8 mouse cellular contexts compared by ENCODE assay signal in genomic region chr9:69291451-69291850, GRCm38 (mm10).
DNase-seq lines count a peak whose midpoint lies in the region; ATAC-seq and TF ChIP-seq lines count a peak whose summit lies in the region.

No protein-coding gene starts in this region.

- peaks cover 26% of the 10 kb centered on the region for H3K4me1 ChIP-seq in kidney, embryonic 15.5 days
- H3K4me1 ChIP-seq in embryonic facial prominence, embryonic 14.5 days (ENCODE audit: control insufficient read depth, insufficient read depth, low read length) = peaks cover 37% of the 10 kb centered on the region
- H3K4me1 ChIP-seq in hindbrain, postnatal 0 days (ENCODE audit: insufficient read depth, low read length) = peaks cover 10% of the 10 kb centered on the region
- H3K4me1 ChIP-seq in midbrain, embryonic 16.5 days (ENCODE audit: control insufficient read depth, insufficient read depth, low read length) = peaks cover 14% of the 10 kb centered on the region; the same call in 1 of the 2 replicates

- peak overlapping the region; percentile 78 for H3K4me3 ChIP-seq in kidney, embryonic 15.5 days (replicated peaks)
- H3K4me3 ChIP-seq in embryonic facial prominence, embryonic 14.5 days (ENCODE audit: low read depth, low read length) = peak overlapping the region; percentile 76
- peak overlapping the region; percentile 81 for H3K4me3 ChIP-seq in hindbrain, postnatal 0 days (ENCODE audit: low read length)
- H3K4me3 ChIP-seq in midbrain, embryonic 16.5 days (ENCODE audit: low read depth, low read length) = peak overlapping the region; percentile 76

- no peak overlapping the region for H3K27ac ChIP-seq in kidney, embryonic 15.5 days
- no peak overlapping the region; the same call in 1 of the 2 replicates for H3K27ac ChIP-seq in embryonic facial prominence, embryonic 14.5 days (replicated peaks; ENCODE audit: low read depth, low read length)
- no peak overlapping the region for H3K27ac ChIP-seq in hindbrain, postnatal 0 days
- peak overlapping the region; percentile 23; the same call in 1 of the 2 replicates for H3K27ac ChIP-seq in midbrain, embryonic 16.5 days (ENCODE audit: low read length)

- ATAC-seq in kidney, embryonic 15.5 days (replicated peaks; ENCODE audit: low FRiP score) = no peak
- ATAC-seq in embryonic facial prominence, embryonic 14.5 days (ENCODE audit: low read depth) = no peak
- no peak for ATAC-seq in hindbrain, postnatal 0 days
- no peak for ATAC-seq in midbrain, embryonic 16.5 days

- H3K4me2 ChIP-seq in kidney, embryonic 15.5 days = peak overlapping the region; percentile 97
- H3K4me2 ChIP-seq in embryonic facial prominence, embryonic 14.5 days (ENCODE audit: low read depth, low read length) = peak overlapping the region; percentile 95
- peak overlapping the region; percentile 96 for H3K4me2 ChIP-seq in hindbrain, postnatal 0 days (ENCODE audit: low read depth, low read length)
- H3K4me2 ChIP-seq in midbrain, embryonic 16.5 days (ENCODE audit: low read length) = peak overlapping the region; percentile 91

- no peak for DNase-seq in kidney, postnatal 10 days
- no peak for DNase-seq in embryonic facial prominence, embryonic 14.5 days (ENCODE audit: low spot score)
- DNase-seq in hindbrain, postnatal 0 days (ENCODE audit: low spot score) = no peak
- no peak for DNase-seq in left cerebral cortex, postnatal 4 days
- no peak for DNase-seq in natural killer cell, adult 2 months (ENCODE audit: low spot score in 2 of 2)
- no peak for DNase-seq in c-Kit-positive CD71-positive TER-119-positive erythroid progenitor cells, embryonic 14.5 days (ENCODE audit: low spot score)

- TF ChIP-seq CTCF in hindbrain, postnatal 0 days (IDR thresholded peaks at IDR 0.05; ENCODE audit: low read depth) = no peak

- H3K36me3 ChIP-seq in kidney, embryonic 15.5 days = no peaks in the 10 kb centered on the region
- no peaks in the 10 kb centered on the region for H3K36me3 ChIP-seq in embryonic facial prominence, embryonic 14.5 days (ENCODE audit: control insufficient read depth, insufficient read depth, low read length)
- no peaks in the 10 kb centered on the region for H3K36me3 ChIP-seq in hindbrain, postnatal 0 days (ENCODE audit: insufficient read depth, low read length)
- H3K36me3 ChIP-seq in midbrain, embryonic 16.5 days (ENCODE audit: control insufficient read depth, insufficient read depth, low read length) = no peaks in the 10 kb centered on the region

- 10% methylated on average over 13 of the region's 13 CpGs for WGBS in kidney, embryonic 15.5 days
- WGBS in embryonic facial prominence, embryonic 14.5 days = 12% methylated on average over 13 of the region's 13 CpGs
- WGBS in hindbrain, postnatal 0 days = 23% methylated on average over 13 of the region's 13 CpGs
- WGBS in midbrain, embryonic 16.5 days = 10% methylated on average over 13 of the region's 13 CpGs

- H3K9ac ChIP-seq in kidney, embryonic 15.5 days = no peak overlapping the region
- peak overlapping the region; percentile 80 for H3K9ac ChIP-seq in embryonic facial prominence, embryonic 14.5 days (ENCODE audit: low read depth, low read length)
- H3K9ac ChIP-seq in hindbrain, postnatal 0 days (replicated peaks; ENCODE audit: low read length) = peak overlapping the region; percentile 65; the same call in 1 of the 2 replicates
- peak overlapping the region; percentile 86 for H3K9ac ChIP-seq in midbrain, embryonic 16.5 days (ENCODE audit: low read depth, low read length)

- peaks cover 28% of the 10 kb centered on the region for H3K27me3 ChIP-seq in kidney, embryonic 15.5 days
- H3K27me3 ChIP-seq in embryonic facial prominence, embryonic 14.5 days (replicated peaks; ENCODE audit: control insufficient read depth, insufficient read depth, low read length) = peaks cover 11% of the 10 kb centered on the region
- no peaks in the 10 kb centered on the region for H3K27me3 ChIP-seq in hindbrain, postnatal 0 days (ENCODE audit: insufficient read depth, low read length)
- H3K27me3 ChIP-seq in midbrain, embryonic 16.5 days (ENCODE audit: control insufficient read depth, insufficient read depth, low read depth, low read length) = peaks cover 3% of the 10 kb centered on the region; the same call in 1 of the 2 replicates

- H3K9me3 ChIP-seq in kidney, embryonic 15.5 days (replicated peaks) = no peaks in the 10 kb centered on the region
- no peaks in the 10 kb centered on the region for H3K9me3 ChIP-seq in embryonic facial prominence, embryonic 14.5 days (ENCODE audit: control insufficient read depth, low read length)
- H3K9me3 ChIP-seq in hindbrain, postnatal 0 days (ENCODE audit: low read length) = no peaks in the 10 kb centered on the region
- H3K9me3 ChIP-seq in midbrain, embryonic 16.5 days (replicated peaks; ENCODE audit: control insufficient read depth, low read length, poor library complexity, severe bottlenecking) = no peaks in the 10 kb centered on the region

- intact Hi-C loops in left cerebral cortex, postnatal 4 days (cut with DNase I) = loop anchor here (10.0 kb wide), 1 partner anchor 467 kb away; no protein-coding TSS in a partner anchor
